Mouse (Mus musculus): ENCODE measurements at regions not wholly inside any gene's neighbourhood (a gene's known extent, or its start where the extent isn't known, plus 50 kb on each side); places are given as distances from the start of the nearest gene placed in this dataset.

GRCm38 (mm10) chr14:97694238-97694637 is 475.3 kb downstream of the Dach1 start:
- no peak for DNase-seq (ENCODE audit: extremely low spot score, low spot score)

- no peak for DNase-seq (ENCODE audit: extremely low spot score, low spot score)
Measured at GRCm38 (mm10) chr14:97684617-97685016, 484.9 kb downstream of the Dach1 start.

GRCm38 (mm10) chr14:97667806-97668205 is 501.8 kb downstream of the Dach1 start:
- no peak for DNase-seq (ENCODE audit: extremely low spot score, low spot score)

- no peak for DNase-seq (ENCODE audit: extremely low spot score, low spot score)
Measured at GRCm38 (mm10) chr14:97638187-97638792, 531.3 kb downstream of the Dach1 start.

- no peak for DNase-seq (ENCODE audit: extremely low spot score, low spot score)
Measured at GRCm38 (mm10) chr14:97611438-97611837, 558.1 kb downstream of the Dach1 start.

- no peak for DNase-seq (ENCODE audit: extremely low spot score, low spot score)
Measured at GRCm38 (mm10) chr14:97596694-97597093, 572.9 kb downstream of the Dach1 start.

- no peak for DNase-seq (ENCODE audit: extremely low spot score, low spot score)
Measured at GRCm38 (mm10) chr14:97588611-97589010, 581.0 kb downstream of the Dach1 start.

- peak; percentile 18 for DNase-seq (ENCODE audit: extremely low spot score, low spot score)
Measured at GRCm38 (mm10) chr14:97588182-97588581, 581.4 kb downstream of the Dach1 start.

- DNase-seq (ENCODE audit: extremely low spot score, low spot score): no peak
Measured at GRCm38 (mm10) chr14:97586962-97587361, 582.6 kb downstream of the Dach1 start.

- no peak for DNase-seq (ENCODE audit: extremely low spot score, low spot score)
Measured at GRCm38 (mm10) chr14:97570274-97570673, 599.3 kb downstream of the Dach1 start.

GRCm38 (mm10) chr14:97560121-97560907 is 609.3 kb downstream of the Dach1 start:
- DNase-seq (ENCODE audit: extremely low spot score, low spot score): no peak

GRCm38 (mm10) chr14:97559559-97559958 is 610.0 kb downstream of the Dach1 start:
- no peak for DNase-seq (ENCODE audit: extremely low spot score, low spot score)

GRCm38 (mm10) chr14:97558289-97558688 is 611.3 kb downstream of the Dach1 start:
- DNase-seq (ENCODE audit: extremely low spot score, low spot score): no peak

GRCm38 (mm10) chr14:97557888-97558287 is 611.7 kb downstream of the Dach1 start:
- no peak for DNase-seq (ENCODE audit: extremely low spot score, low spot score)

GRCm38 (mm10) chr14:97546276-97546675 is 623.3 kb downstream of the Dach1 start:
- DNase-seq (ENCODE audit: extremely low spot score, low spot score): no peak

GRCm38 (mm10) chr14:97544307-97544706 is 625.3 kb downstream of the Dach1 start:
- DNase-seq (ENCODE audit: extremely low spot score, low spot score): no peak

- DNase-seq (ENCODE audit: extremely low spot score, low spot score): no peak
Measured at GRCm38 (mm10) chr14:97537012-97537411, 632.6 kb downstream of the Dach1 start.

GRCm38 (mm10) chr14:97511318-97511717 is 658.2 kb downstream of the Dach1 start:
- DNase-seq (ENCODE audit: extremely low spot score, low spot score): peak; percentile 14

- no peak for DNase-seq (ENCODE audit: extremely low spot score, low spot score)
Measured at GRCm38 (mm10) chr14:97489427-97490347, 679.9 kb downstream of the Dach1 start.

GRCm38 (mm10) chr14:97478236-97478635 is 691.3 kb downstream of the Dach1 start:
- no peak for DNase-seq (ENCODE audit: extremely low spot score, low spot score)

- no peak for DNase-seq (ENCODE audit: extremely low spot score, low spot score)
Measured at GRCm38 (mm10) chr14:97450525-97451235, 718.9 kb downstream of the Dach1 start.

All from neural tube, embryonic 10.5 days (tissue).